Mouse (Mus musculus): Measurements from ENCODE around the gene Pla2g15. TPM values are rescaled to one million over a fixed set of nuclear protein-coding genes. Genes with fewer than 3 reads are reported as not detected.

The Pla2g15 gene
- total and polyA plus RNA-seq, 3 experiments, result 4.0 to 9.4 TPM; not detected in 1

DNA sequence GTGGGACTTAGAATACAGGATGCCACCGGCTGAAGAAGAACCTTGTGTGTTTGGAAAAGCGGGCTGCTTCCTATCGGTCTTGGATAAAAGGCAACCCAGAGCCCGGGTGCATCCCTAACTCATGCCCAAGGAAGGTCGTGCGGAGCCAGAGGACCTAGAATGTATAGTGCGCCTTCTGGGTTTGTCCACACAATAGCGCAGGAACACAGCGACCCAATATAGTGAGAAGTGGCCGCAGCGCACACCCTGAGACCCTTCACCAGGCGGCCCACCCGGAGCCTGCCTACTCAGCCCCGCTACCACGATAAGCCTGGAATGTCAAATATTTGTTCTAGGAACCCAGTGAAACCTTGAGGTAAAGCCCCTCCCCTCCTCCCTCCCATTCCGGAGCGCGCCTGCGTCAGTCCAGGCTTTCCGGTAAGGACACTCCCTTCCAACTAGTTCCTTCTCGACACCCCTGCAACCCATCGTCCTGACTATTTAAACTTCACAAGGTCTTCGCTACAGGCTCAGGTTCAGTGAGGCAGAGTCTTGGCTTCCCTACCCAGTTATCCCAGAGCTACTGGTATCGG, 12.2 kb upstream of the Pla2g15 start:
- Histone ChIP-seq H3K9ac (ENCODE audit: control insufficient read depth, low read depth, low read length, poor library complexity, severe bottlenecking) (no peak overlapping the region), H3K4me1 (ENCODE audit: control insufficient read depth in 1 of 2, insufficient read depth in 2 of 2, low read length in 2 of 2) (peaks cover 0 to 9% of the 10 kb centered on the region in 2 experiments; a peak in 3 of 4 replicates), H3K36me3 (ENCODE audit: control insufficient read depth in 1 of 2, insufficient read depth in 2 of 2, low read length in 2 of 2) (peaks cover 0 to 2% of the 10 kb centered on the region in 2 experiments; a peak in 1 of 4 replicates), H3K27me3 (ENCODE audit: control insufficient read depth in 1 of 2, insufficient read depth in 2 of 2, low read length in 2 of 2) (peaks cover 0 to 7% of the 10 kb centered on the region in 2 experiments; a peak in 2 of 4 replicates), H3K4me3 (ENCODE audit: control insufficient read depth in 1 of 2, insufficient read depth in 1 of 2, low read depth in 2 of 2, low read length in 2 of 2) (no peak overlapping the region), H3K9me3 (replicated peaks; ENCODE audit: insufficient read depth, low read length) (no peaks in the 10 kb centered on the region), H3K27ac (ENCODE audit: control insufficient read depth, low read depth, low read length) (no peak overlapping the region), H3K79me2 (ENCODE audit: control insufficient read depth, insufficient read depth, low read length, poor library complexity) (no peaks in the 10 kb centered on the region)
- TF ChIP-seq CHD2 (IDR thresholded peaks at IDR 0.05; ENCODE audit: low read length), result no peak
- TF ChIP-seq MXI1 (IDR thresholded peaks at IDR 0.05; ENCODE audit: low read depth, low read length), result no peak
- TF ChIP-seq TBP (IDR thresholded peaks at IDR 0.05; ENCODE audit: low read depth, low read length), result no peak
- TF ChIP-seq GATA1 (IDR thresholded peaks at IDR 0.05; ENCODE audit: low read depth, low read length), result no peak
- TF ChIP-seq E2F4 (IDR thresholded peaks at IDR 0.05; ENCODE audit: borderline replicate concordance, low read depth, low read length), result no peak
- TF ChIP-seq CHD1 (IDR thresholded peaks at IDR 0.05; ENCODE audit: low read depth, low read length), result no peak
- no peak for TF ChIP-seq POLR2AphosphoS2 (IDR thresholded peaks at IDR 0.05; ENCODE audit: low read length)
- TF ChIP-seq TAL1 (IDR thresholded peaks at IDR 0.05; ENCODE audit: low read length), result no peak
- TF ChIP-seq TCF12 (IDR thresholded peaks at IDR 0.05; ENCODE audit: low read depth, low read length), result no peak
- no peak for TF ChIP-seq SMC3 (IDR thresholded peaks at IDR 0.05; ENCODE audit: low read depth, low read length)
- TF ChIP-seq RCOR1 (IDR thresholded peaks at IDR 0.05; ENCODE audit: low read depth, low read length), result no peak
- TF ChIP-seq ZNF384 (IDR thresholded peaks at IDR 0.05; ENCODE audit: low read depth, low read length), result no peak
- TF ChIP-seq EP300 (IDR thresholded peaks at IDR 0.05; ENCODE audit: low read depth in 1 of 2, low read length in 2 of 2), result no peak
- no peak for TF ChIP-seq ZMIZ1 (IDR thresholded peaks at IDR 0.05; ENCODE audit: low read depth, low read length)
- no peak for TF ChIP-seq MAX (IDR thresholded peaks at IDR 0.05; ENCODE audit: low read length)
- DNase-seq (ENCODE audit: low read depth, low spot score), result no peak

DNA sequence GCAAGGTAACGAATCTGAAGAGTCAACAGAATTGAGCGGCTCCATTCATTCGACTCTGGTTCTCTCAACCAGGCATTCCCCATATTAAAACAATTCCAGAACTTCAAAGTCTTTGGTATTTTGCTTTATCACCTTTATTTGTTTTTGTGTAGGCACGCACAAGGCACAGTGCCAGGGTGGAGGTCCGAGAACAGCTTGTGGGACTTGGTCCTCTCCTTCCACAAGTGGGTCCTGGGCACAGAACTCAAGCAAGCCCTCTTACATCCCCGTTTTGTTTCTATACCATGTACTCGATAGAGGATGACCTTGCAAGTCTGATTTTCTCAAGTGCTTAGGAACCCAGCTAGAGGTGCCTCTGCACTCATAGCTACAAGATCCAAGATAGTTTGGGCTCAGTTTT, 11.6 kb upstream of the Pla2g15 start:
- Histone ChIP-seq H3K4me3 (ENCODE audit: control insufficient read depth in 1 of 2, insufficient read depth in 1 of 2, low read depth in 2 of 2, low read length in 2 of 2) (no peak overlapping the region), H3K36me3 (ENCODE audit: control insufficient read depth in 1 of 2, insufficient read depth in 2 of 2, low read length in 2 of 2) (peaks cover 0 to 2% of the 10 kb centered on the region in 2 experiments; a peak in 1 of 4 replicates), H3K27ac (ENCODE audit: control insufficient read depth, low read depth, low read length) (no peak overlapping the region), H3K79me2 (ENCODE audit: control insufficient read depth, insufficient read depth, low read length, poor library complexity) (no peaks in the 10 kb centered on the region), H3K9ac (ENCODE audit: control insufficient read depth, low read depth, low read length, poor library complexity, severe bottlenecking) (no peak overlapping the region), H3K27me3 (ENCODE audit: control insufficient read depth in 1 of 2, insufficient read depth in 2 of 2, low read length in 2 of 2) (peaks cover 0 to 7% of the 10 kb centered on the region in 2 experiments; a peak in 2 of 4 replicates), H3K9me3 (replicated peaks; ENCODE audit: insufficient read depth, low read length) (no peaks in the 10 kb centered on the region), H3K4me1 (ENCODE audit: control insufficient read depth in 1 of 2, insufficient read depth in 2 of 2, low read length in 2 of 2) (peaks cover 0 to 9% of the 10 kb centered on the region in 2 experiments; a peak in 3 of 4 replicates)
- TF ChIP-seq POLR2AphosphoS2 (IDR thresholded peaks at IDR 0.05; ENCODE audit: low read length) (no peak), GABPA (IDR thresholded peaks at IDR 0.05; ENCODE audit: low read depth, low read length) (no peak), USF2 (IDR thresholded peaks at IDR 0.05; ENCODE audit: borderline replicate concordance in 1 of 2, insufficient read depth in 1 of 2, low read depth in 1 of 2, low read length in 2 of 2) (no peak), MYC (IDR thresholded peaks at IDR 0.05; ENCODE audit: low read depth, low read length) (no peak), SMC3 (IDR thresholded peaks at IDR 0.05; ENCODE audit: low read depth, low read length) (no peak), CHD1 (IDR thresholded peaks at IDR 0.05; ENCODE audit: low read depth, low read length) (no peak), MEF2A (IDR thresholded peaks at IDR 0.05; ENCODE audit: extremely low read depth, insufficient replicate concordance, low read depth, low read length, poor library complexity, severe bottlenecking) (no peak), CTCF (IDR thresholded peaks at IDR 0.05 in 2 of 3, conservative IDR thresholded peaks at IDR 0.05 in 1 of 3; ENCODE audit: control insufficient read depth in 1 of 3, insufficient read depth in 1 of 3, low read depth in 2 of 3, low read length in 3 of 3, poor library complexity in 1 of 3, severe bottlenecking in 1 of 3) (no peak)
- no peak for DNase-seq (ENCODE audit: low read depth, low spot score)
